Mouse (Mus musculus) layer of hippocampus, adult 8-10 months (tissue): ENCODE results near the gene Prmt8. TPM values are rescaled to one million over a fixed set of nuclear protein-coding genes. Genes with fewer than 3 reads are reported as not detected.

Experiments
- DNase-seq, 2 experiments: peaks; one replicate each; pipeline ENCODE4 v3.0.0; 2022; ENCODE audit warnings: low spot score in 2 of 2
- total RNA-seq, 4 experiments: library from RNA; stranded (reverse); gene quantifications; 2 replicates each; pipeline ENCODE4 v1.2.4; 2022

Prmt8 gene
- 10 to 100 TPM; 53.6 to 55.1 (median 54.2) TPM for total RNA-seq

GRCm38 (mm10) chr6:127769275-127770156, at the start of gene Prmt8:
Gene Prmt8, minus strand, starts transcription at chr6:127769472.
- peak; percentile 50 to 58 for DNase-seq

DNA sequence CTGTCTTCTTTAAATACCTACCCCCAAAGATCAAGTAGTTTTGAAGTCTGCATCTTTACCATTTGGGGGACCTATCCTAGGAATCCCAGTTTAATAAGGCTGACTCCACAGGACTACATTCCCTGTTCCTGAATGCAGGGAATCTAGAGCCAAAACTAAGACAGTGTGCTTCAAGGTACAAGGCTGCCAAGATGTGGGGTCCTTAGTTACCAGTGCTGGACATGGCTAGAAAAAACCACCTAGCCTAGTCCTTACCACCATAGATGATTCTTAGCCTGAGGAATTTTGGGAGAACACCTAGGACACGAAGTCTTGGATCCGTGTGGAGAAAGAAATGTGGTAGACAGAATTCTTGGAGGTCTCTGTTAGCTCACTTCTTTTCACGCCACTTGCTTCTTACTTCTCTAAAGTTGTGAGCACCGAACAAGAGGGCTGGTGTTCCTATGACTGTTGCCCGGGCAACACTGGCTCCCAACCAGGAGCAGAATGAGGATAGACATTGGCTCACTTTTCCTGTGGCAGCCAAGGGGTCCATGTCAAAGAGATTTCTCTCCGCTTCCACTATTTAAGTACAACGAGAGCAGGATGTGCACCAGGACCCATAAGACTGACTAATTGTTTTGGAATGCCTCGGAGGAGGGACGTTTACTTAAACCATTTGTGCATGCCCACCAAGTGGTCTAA, 33.9 kb upstream of the Prmt8 start:
- DNase-seq, result peak; percentile 11

DNA sequence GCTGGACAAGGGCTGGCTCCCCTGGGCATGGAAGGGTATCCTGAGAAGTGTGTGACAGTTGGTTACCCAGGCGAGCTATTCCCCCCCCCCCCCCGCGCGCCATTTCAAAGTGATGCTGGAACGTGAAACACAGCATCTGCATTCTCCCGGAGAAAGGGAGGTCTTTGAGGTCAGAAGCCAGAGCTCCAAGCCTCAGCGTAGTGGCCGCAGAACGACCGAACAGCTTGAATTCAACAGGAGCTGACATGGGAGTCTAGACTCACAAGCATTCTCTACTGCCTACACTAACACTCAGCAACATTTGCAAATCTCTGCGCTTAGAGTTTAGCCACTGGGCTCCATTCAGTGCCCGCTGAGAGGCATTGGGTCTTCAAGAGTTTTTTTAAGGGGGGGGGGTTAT, 32.9 kb upstream of the Prmt8 start:
- no peak for DNase-seq

GRCm38 (mm10) chr6:127790023-127790422, 20.8 kb upstream of the Prmt8 start:
- DNase-seq, result no peak

GRCm38 (mm10) chr6:127770806-127771205, 1.5 kb upstream of the Prmt8 start:
- DNase-seq, result peak; percentile 54 to 71

GRCm38 (mm10) chr6:127768621-127769274, 524 bp downstream of the Prmt8 start:
- DNase-seq, result no peak

GRCm38 (mm10) chr6:127767706-127768493, 1.4 kb downstream of the Prmt8 start:
- peak in 1 of 2 experiments; percentile 31 for DNase-seq

GRCm38 (mm10) chr6:127767201-127767705, 2.0 kb downstream of the Prmt8 start:
- DNase-seq, result peak; percentile 60 to 69

DNA sequence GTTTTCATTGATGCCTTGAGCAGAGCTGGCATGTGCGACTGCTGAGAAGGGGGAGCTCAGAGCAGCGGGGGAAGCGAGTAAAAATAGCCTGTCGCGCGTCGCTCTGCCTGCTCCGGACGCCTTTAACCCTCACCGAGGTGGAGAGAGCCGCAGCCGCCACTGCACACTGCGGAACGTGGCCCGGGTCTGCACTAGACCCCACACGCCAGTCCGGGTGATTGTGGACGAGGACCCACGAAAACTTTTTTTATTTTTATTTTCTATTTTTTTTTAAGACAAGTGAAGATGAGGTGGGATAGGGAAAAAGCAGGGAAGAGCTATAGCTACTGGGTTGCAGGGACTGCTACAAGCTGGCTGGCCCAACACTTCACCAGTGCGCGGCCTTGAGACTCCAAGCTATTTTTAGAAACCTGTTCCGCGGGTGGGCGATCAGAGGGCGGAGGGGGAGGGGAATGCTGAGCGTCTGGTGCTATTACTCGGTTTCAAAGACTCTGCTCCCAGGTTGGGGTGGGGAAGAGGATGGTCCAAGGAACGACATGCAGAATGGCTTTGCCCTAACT, 2.6 kb downstream of the Prmt8 start:
- DNase-seq, result peak; percentile 29 to 51

DNA sequence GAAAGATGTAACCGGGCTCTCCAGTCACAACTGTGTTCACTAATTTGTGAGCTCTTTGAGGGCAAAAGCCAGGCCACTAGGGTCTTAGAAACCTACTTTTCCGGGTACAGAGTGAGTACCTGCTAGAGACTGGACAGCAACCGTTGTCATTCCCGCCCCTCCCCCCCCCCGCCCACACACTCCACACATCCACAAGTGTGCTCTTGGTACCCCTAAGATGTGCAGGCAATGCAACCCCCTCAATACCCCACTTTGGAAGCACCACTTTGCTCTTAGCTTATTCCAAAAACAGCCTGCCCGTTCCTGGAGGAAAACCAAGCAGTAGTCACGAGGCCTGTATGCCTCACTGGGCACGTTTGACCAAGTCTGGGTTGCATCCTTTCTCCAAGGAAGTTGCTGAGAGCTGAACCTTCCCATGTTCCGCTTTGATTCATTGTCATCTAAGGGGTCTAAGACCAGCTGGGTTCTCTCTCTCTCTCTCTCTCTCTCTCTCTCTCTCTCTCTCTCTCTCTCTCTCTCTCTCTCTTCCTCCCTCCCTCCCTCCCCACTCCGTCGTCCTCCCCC, 3.1 kb downstream of the Prmt8 start:
- peak in 1 of 2 experiments; percentile 26 for DNase-seq

GRCm38 (mm10) chr6:127765573-127765972, 3.7 kb downstream of the Prmt8 start:
- no peak for DNase-seq

- no peak for DNase-seq
Observed at GRCm38 (mm10) chr6:127758264-127758663, 11.0 kb downstream of the Prmt8 start.

DNA sequence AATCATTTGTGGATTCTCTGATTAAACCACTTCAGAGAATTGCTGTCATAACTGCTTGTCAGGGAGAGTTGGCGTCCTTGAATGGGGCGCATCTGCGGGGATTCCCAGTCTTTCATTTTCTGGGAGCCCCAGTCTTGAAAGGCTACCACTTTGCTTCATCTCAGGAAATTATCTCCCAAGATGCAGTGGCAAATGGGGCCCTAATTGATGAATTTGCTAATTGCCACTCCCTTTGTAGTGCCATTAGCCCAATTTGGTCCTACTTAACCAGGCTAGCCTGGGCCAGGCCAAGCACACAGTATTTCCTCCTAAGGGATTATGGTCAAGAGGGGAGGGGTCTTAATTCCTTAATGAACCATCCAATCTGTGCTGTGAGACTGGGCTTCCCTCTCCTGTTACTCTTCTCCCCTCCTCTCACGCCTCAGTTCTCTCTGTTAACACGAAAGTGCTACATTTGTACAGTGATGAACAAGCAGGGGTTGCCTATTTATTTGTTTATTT, 11.6 kb downstream of the Prmt8 start:
- DNase-seq, result no peak

DNA sequence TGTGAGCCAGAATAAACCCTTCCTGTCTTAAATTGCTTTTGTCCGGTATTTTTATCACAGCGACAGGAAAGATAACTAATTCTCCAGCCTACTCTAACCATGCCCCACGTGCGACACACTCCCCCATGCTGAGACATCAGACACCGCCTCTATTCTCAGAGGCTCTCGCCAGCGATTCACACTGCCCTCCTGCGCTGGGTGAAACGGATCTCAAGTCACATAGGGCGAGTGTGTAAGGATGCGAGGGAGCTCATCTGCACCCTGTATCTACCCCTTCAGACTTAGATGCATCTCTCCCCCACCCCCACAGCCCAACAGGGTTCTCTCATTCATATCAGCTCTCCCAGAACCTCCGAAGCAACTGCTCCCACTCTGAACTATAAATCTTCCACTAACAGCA, 12.4 kb downstream of the Prmt8 start:
- no peak for DNase-seq

GRCm38 (mm10) chr6:127753228-127753627, 16.0 kb downstream of the Prmt8 start:
- no peak for DNase-seq

DNA sequence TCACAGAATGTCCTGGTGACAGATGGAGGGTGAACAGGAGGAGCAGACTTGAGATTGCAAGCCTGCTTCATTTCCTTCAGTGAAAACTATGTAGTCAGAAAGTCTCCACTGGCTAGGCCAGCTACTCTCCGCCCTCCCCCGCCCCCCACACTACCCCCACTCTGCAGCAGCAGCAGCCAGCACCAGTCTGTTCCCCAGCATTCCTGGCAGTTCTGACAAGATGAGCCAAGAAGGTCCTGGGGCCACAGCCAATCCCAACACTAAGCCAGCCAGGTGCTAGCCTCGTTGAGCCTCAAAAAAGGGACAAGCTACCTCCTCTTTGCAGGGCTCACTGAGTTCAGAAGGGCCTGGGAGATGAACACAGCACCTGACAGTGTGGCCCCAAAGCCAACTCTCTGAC, 16.6 kb downstream of the Prmt8 start:
- DNase-seq, result no peak

DNA sequence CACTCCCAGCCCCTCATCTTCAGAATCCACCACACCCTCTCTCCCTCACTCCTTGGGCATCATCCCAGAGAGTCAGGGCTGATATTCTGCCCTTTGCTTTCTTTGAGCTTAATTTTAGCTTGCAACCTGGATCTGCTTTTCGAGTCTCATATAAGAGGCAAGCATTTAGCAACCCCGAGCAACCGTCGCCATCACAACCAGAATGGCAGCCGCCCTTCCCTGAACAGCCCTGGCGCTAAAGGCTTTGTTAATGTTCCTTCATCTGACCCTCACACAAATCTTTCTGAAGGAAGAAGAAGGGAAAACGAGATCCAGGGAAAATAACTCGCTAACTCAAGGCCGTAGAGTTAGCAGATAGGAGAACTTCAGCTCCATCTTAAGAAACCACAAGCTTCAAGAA, 17.8 kb downstream of the Prmt8 start:
- DNase-seq, result no peak

GRCm38 (mm10) chr6:127748793-127749192, 20.5 kb downstream of the Prmt8 start:
- no peak for DNase-seq

GRCm38 (mm10) chr6:127742290-127742689, 27.0 kb downstream of the Prmt8 start:
- no peak for DNase-seq

- no peak for DNase-seq
Observed at GRCm38 (mm10) chr6:127741162-127741561, 28.1 kb downstream of the Prmt8 start.
